Mouse (Mus musculus) ovary, adult 10 weeks (tissue): Measurements from ENCODE around the gene Usp5. TPM values are rescaled to one million over a fixed set of nuclear protein-coding genes. Genes with fewer than 3 reads are reported as not detected.

Experiments
- polyA plus RNA-seq: library from polyadenylated mRNA; stranded (reverse); fragments of 350-450 nt; fragmentation: Illumina TruSeq; extraction: RNeasy Lipid Tissue Mini Kit (QIAGEN cat#74804); gene quantifications from one replicate; pipeline ENCODE4 v1.2.3, GENCODE M21; 2014

The Usp5 gene
- polyA plus RNA-seq, result 23.2 TPM

GRCm38 (mm10) chr6:124828868-124829798 is at the start of gene Usp5, which contains the start of gene Cdca3:
Usp5 (minus strand) TSS chr6:124829484.
Cdca3 (plus strand) TSS chr6:124829547.

GRCm38 (mm10) chr6:124863658-124864298 is 34.5 kb upstream of the Usp5 start, which contains the start of gene Gpr162:
Gpr162 (minus strand) TSS chr6:124863983.

GRCm38 (mm10) chr6:124856916-124857839 is 27.9 kb upstream of the Usp5 start, which contains the start of gene P3h3:
P3h3 (minus strand) TSS chr6:124857752.

GRCm38 (mm10) chr6:124840241-124841167 is 11.2 kb upstream of the Usp5 start, which contains the start of gene Gnb3:
Gnb3 (minus strand) TSS chr6:124840275.

GRCm38 (mm10) chr6:124813933-124814332 is 15.4 kb downstream of the Usp5 start, which contains the start of gene Tpi1:
Tpi1 (minus strand) TSS chr6:124814296.

GRCm38 (mm10) chr6:124808358-124809012 is 20.8 kb downstream of the Usp5 start, which contains the start of gene Spsb2:
Spsb2 (plus strand) TSS chr6:124808661.

GRCm38 (mm10) chr6:124779222-124779983 is 49.9 kb downstream of the Usp5 start, which contains the start of gene Lrrc23:
Lrrc23 (minus strand) TSS chr6:124779727.

GRCm38 (mm10) chr6:124769101-124769765 is 60.1 kb downstream of the Usp5 start, which contains the start of gene Eno2:
Eno2 (minus strand) TSS chr6:124769673.

Other genes starting within 250 kb of the Usp5 start
- 0.40 TPM for gene C1s2, start 193.4 kb downstream of the Usp5 start, polyA plus RNA-seq
- 40.5 TPM for gene Lpcat3, start 166.5 kb downstream of the Usp5 start, polyA plus RNA-seq
- 13.2 TPM for gene Emg1, start 117.3 kb downstream of the Usp5 start, polyA plus RNA-seq
- 26.3 TPM for gene Phb2, start 117.1 kb downstream of the Usp5 start, polyA plus RNA-seq
- 4.1 TPM for gene Ptpn6, start 90.8 kb downstream of the Usp5 start, polyA plus RNA-seq
- 2.1 TPM for gene Grcc10, start 88.1 kb downstream of the Usp5 start, polyA plus RNA-seq
- not detected for gene Gm45234, start 73.5 kb downstream of the Usp5 start, polyA plus RNA-seq
- 0.66 TPM for gene Atn1, start 73.0 kb downstream of the Usp5 start, polyA plus RNA-seq
- 0.48 TPM for gene Eno2, start 59.8 kb downstream of the Usp5 start, polyA plus RNA-seq
- 3.8 TPM for gene Lrrc23, start 49.8 kb downstream of the Usp5 start, polyA plus RNA-seq
- gene Spsb2, start 20.8 kb downstream of the Usp5 start, polyA plus RNA-seq, result not detected
- gene Tpi1, start 15.2 kb downstream of the Usp5 start, polyA plus RNA-seq, result 12.8 TPM
- gene Cdca3, start 63 bp upstream of the Usp5 start, polyA plus RNA-seq, result 4.3 TPM
- not detected for gene Gnb3, start 10.8 kb upstream of the Usp5 start, polyA plus RNA-seq
- gene P3h3, start 28.3 kb upstream of the Usp5 start, polyA plus RNA-seq, result 1.7 TPM
- not detected for gene Gpr162, start 34.5 kb upstream of the Usp5 start, polyA plus RNA-seq
- 1.4 TPM for gene Cd4, start 58.7 kb upstream of the Usp5 start, polyA plus RNA-seq
- gene Lag3, start 82.2 kb upstream of the Usp5 start, polyA plus RNA-seq, result 0.23 TPM
- gene Ptms, start 90.6 kb upstream of the Usp5 start, polyA plus RNA-seq, result 293 TPM
- gene Mlf2, start 101.9 kb upstream of the Usp5 start, polyA plus RNA-seq, result 8.4 TPM
- 18.8 TPM for gene Cops7a, start 136.1 kb upstream of the Usp5 start, polyA plus RNA-seq
- gene Pianp, start 167.2 kb upstream of the Usp5 start, polyA plus RNA-seq, result 0.23 TPM
- 13.0 TPM for gene Zfp384, start 179.7 kb upstream of the Usp5 start, polyA plus RNA-seq
- gene Ing4, start 210.3 kb upstream of the Usp5 start, polyA plus RNA-seq, result 13.0 TPM
- not detected for gene Acrbp, start 220.2 kb upstream of the Usp5 start, polyA plus RNA-seq
- gene Lpar5, start 238.4 kb upstream of the Usp5 start, polyA plus RNA-seq, result not detected